Mouse (Mus musculus) hindbrain, embryonic 16.5 days (tissue): ENCODE measurements around the gene Spata25. TPM values are rescaled to one million over a fixed set of nuclear protein-coding genes. Genes with fewer than 3 reads are reported as not detected.

Source experiments
- ATAC-seq: fragments of 200-750 bp; cut with Nextera tagmentation; 2 replicates; pipeline ENCODE4 v1.8.0; 2017; ENCODE audit warnings: moderate TSS enrichment, moderate library complexity
- H3K27ac ChIP-seq: fragments of 300-500 bp; sonication (generic); 2 replicates; pipeline ENCODE4 v1.5.1; 2014; ENCODE audit warnings: low read depth, mild to moderate bottlenecking, control low read depth, low read length, moderate library complexity
- H3K27me3 ChIP-seq: fragments of 300-500 bp; sonication (generic); replicated peaks from 2 replicates; pipeline ENCODE4 v1.6.1; 2014; ENCODE audit warnings: low read length; ENCODE audit not compliant: control insufficient read depth, insufficient read depth
- H3K36me3 ChIP-seq: fragments of 300-500 bp; sonication (generic); 2 replicates; pipeline ENCODE4 v1.6.1; 2014; ENCODE audit warnings: mild to moderate bottlenecking, low read length, moderate library complexity, mixed read lengths; ENCODE audit not compliant: control insufficient read depth, insufficient read depth
- H3K4me1 ChIP-seq: fragments of 300-500 bp; sonication (generic); 2 replicates; pipeline ENCODE4 v1.6.1; 2014; ENCODE audit warnings: low read depth, low read length; ENCODE audit not compliant: control insufficient read depth, insufficient read depth
- H3K4me2 ChIP-seq: fragments of 300-500 bp; sonication (generic); 2 replicates; pipeline ENCODE4 v1.6.1; 2014; ENCODE audit warnings: mild to moderate bottlenecking, low read length, control low read depth, moderate library complexity
- H3K4me3 ChIP-seq: fragments of 300-500 bp; sonication (generic); 2 replicates; pipeline ENCODE4 v1.5.1; 2014; ENCODE audit warnings: mild to moderate bottlenecking, low read length, control low read depth, moderate library complexity
- H3K9ac ChIP-seq: fragments of 300-500 bp; sonication (generic); 2 replicates; pipeline ENCODE4 v1.6.1; 2014; ENCODE audit warnings: low read depth, mild to moderate bottlenecking, control low read depth, low read length, moderate library complexity
- H3K9me3 ChIP-seq: fragments of 300-500 bp; sonication (generic); 2 replicates; pipeline ENCODE4 v1.6.1; 2014; ENCODE audit warnings: mild to moderate bottlenecking, low read length, moderate library complexity; ENCODE audit not compliant: control insufficient read depth
- WGBS: fragments of 180-500 bp; shearing (Covaris S2); extraction: QIAGEN DNeasy Blood & Tissue Kit; methylation state at CpG from one replicate; pipeline ENCODE4 v1.1.7; 2014; 5-methylcytosine and 5-hydroxymethylcytosine counted together
- polyA plus RNA-seq: library from polyadenylated mRNA; unstranded; fragments of >200 nt; fragmentation: Nextera tagmentation; extraction: Ambion mirVana; gene quantifications from 2 replicates; pipeline ENCODE4 v1.2.1, GENCODE M21; 2015

The Spata25 gene
- polyA plus RNA-seq, 1 experiment from 2014 or later, result not detected

DNA sequence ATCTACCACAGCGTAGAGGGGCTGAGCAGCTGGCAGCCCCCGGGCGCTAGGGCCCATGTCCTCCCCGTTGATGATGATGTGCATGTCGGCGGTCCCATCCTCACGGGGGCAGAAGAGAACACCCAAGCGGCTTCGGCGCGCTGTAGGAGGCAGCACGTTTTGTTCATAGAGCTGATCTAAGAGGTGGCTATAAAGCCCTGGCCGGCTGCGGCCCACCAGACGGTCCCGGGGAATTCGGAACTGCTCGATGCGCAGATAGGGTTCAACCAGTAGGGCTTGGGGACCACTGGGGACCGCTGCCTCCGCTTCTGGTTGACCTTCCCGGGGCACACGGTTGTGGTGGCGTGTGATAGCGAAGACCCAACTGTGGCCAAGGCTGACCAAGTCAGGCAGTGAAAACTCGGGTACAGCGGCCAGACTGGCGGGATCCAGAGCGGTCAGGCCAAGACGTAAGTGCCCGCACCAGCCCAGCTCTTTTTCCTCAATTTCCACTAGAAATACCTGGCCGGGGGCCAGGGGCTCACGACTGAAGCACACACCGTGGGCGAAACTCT is 4.5 kb upstream of the Spata25 start, which contains the start of gene Ctsa:
Ctsa (plus strand) TSS at position 126 of the 554 bp plus-strand sequence.
- H3K9me3 ChIP-seq, result no peaks in the 10 kb centered on the region
- WGBS, result 1% methylated on average over 33 of the region's 35 CpGs
- H3K27me3 ChIP-seq, result no peaks in the 10 kb centered on the region
- peak; percentile 63 for ATAC-seq
- H3K27ac ChIP-seq, result peak within 1 kb of the TSS; percentile 78
- peak within 1 kb of the TSS; percentile 69 for H3K4me3 ChIP-seq
- peak within 1 kb of the TSS; percentile 99 for H3K4me2 ChIP-seq
- H3K36me3 ChIP-seq, result peaks cover 2% of the 10 kb centered on the region
- H3K9ac ChIP-seq, result peak within 1 kb of the TSS; percentile 79
- H3K4me1 ChIP-seq, result peaks cover 17% of the 10 kb centered on the region

DNA sequence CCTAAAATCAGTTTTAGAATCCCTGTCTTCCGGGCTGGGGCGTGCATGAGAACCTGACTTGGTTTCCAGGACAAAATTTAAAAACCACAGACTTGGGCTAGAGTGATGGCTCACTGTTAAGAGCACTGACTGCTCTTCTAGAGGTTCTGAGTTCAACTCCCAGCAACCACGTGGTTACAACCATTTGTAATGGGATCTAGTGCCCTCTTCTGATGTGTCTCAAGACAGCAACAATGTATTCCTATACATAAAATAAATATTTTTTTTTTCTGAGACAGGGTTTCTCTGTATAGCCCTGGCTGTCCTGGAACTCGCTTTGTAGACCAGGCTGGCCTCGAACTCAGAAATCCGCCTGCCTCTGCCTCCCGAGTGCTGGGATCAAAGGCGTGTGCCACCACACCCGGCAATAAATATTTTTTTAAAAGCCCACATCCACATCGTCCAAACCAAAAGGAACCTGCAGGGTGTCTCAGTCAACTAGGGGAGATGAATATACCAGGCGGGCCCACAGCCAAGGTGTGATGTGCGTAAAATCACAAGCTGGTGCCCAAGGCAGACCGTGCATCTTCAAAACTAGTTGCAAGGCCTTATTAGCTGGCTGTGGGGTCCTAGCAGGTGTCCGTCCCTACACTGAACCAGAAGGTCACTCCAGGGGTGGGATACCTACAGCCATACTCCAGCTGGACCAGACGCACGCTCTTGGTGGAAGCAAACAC is 3.9 kb upstream of the Spata25 start:
- no peak; the same call in 1 of the 2 replicates for ATAC-seq
- H3K27ac ChIP-seq, result peak overlapping the region; percentile 78
- no peaks in the 10 kb centered on the region for H3K27me3 ChIP-seq
- H3K36me3 ChIP-seq, result peaks cover 7% of the 10 kb centered on the region
- H3K4me1 ChIP-seq, result peaks cover 17% of the 10 kb centered on the region
- 57% methylated on average over 16 of the region's 16 CpGs for WGBS
- H3K9me3 ChIP-seq, result no peaks in the 10 kb centered on the region
- peak overlapping the region; percentile 99 for H3K4me2 ChIP-seq
- H3K9ac ChIP-seq, result peak overlapping the region; percentile 79
- peak overlapping the region; percentile 69 for H3K4me3 ChIP-seq

DNA sequence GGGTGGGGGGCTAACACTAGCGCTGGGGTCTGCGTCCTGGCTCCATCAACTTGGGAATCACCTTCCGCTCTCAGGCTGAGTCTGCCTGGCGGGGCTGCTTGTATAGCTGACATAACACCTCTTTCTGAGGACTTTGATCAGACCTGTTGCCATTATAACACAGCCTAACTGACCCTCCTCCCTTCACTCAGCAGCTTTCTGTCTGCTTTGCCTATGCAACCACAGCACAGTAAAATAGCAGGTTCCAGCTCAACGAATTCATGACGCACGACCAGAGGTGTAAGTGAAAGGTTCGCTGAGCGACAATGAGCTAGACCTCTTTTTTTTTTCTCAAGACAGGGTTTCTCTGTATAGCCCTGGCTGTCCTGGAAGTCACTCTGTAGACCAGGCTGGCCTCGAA is 2.7 kb upstream of the Spata25 start:
- Histone ChIP-seq H3K9me3 (no peaks in the 10 kb centered on the region), H3K9ac (no peak overlapping the region), H3K27ac (no peak overlapping the region), H3K27me3 (no peaks in the 10 kb centered on the region), H3K36me3 (peaks cover 8% of the 10 kb centered on the region), H3K4me3 (no peak overlapping the region), H3K4me1 (peaks cover 17% of the 10 kb centered on the region), H3K4me2 (no peak overlapping the region)
- WGBS, result 89% methylated on average over 10 of the region's 10 CpGs
- no peak for ATAC-seq

DNA sequence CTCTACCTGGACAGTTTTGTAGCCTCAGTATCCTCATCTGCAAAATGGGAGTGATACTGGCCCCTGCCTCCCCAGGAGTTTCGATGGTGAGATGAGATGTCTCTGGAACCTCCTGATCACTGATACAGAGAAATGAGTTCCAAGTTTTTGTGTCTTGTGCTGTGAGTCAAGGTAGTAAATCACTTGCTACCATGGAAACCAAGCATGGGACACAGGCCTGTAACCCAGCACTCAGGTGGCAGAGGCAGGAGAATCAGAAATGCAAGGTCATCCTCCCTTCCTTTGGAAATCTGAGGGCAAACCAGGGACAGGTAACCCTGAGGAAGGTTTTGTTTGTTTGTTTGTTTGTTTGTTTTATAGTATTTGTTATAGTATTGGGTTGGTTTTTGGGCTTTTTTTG is 753 bp upstream of the Spata25 start:
- H3K36me3 ChIP-seq, result peaks cover 20% of the 10 kb centered on the region
- no peaks in the 10 kb centered on the region for H3K27me3 ChIP-seq
- H3K9me3 ChIP-seq, result no peaks in the 10 kb centered on the region
- 100% methylated on average over 1 of the region's 1 CpGs for WGBS
- no peak overlapping the region for H3K4me3 ChIP-seq
- H3K27ac ChIP-seq, result no peak overlapping the region
- H3K4me1 ChIP-seq, result peaks cover 8% of the 10 kb centered on the region
- H3K4me2 ChIP-seq, result no peak overlapping the region
- H3K9ac ChIP-seq, result no peak overlapping the region
- no peak for ATAC-seq

DNA sequence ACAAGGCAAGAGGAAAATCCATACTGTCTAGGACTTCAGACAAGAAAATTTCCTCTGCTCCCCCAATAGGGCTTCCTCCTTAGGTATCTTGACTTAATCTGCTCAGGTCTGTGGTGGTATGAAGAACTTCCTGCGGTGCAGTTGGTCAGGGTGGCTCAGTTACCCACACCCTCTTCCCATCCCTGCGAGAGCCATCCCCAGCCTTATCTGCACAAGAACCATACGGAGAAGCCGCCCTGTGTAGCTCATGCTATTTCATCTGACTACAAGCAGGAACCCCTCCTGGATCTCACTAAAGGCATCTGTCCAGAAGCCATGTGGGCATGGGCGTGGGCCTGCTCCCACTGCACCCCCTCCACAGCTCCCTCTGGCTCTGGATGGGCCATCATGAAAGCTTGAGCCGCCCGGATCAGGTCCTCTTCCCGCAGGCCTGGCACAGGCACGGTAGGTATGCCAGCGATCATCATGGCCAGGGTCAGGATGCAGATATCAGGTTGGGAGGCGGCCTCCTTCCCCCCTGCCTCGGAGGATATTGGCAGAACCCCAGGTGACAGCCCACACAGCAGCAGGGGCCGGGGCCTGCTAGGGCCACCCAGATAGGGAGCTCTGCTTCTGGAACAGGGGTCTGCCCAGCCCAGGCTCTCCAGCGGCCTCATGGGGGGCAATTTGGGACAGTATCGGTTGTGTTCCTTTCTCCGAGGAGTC is 1.0 kb downstream of the Spata25 start:
- Histone ChIP-seq H3K27me3 (no peaks in the 10 kb centered on the region), H3K4me2 (no peak overlapping the region), H3K4me1 (peaks cover 7% of the 10 kb centered on the region), H3K9ac (no peak overlapping the region), H3K4me3 (no peak overlapping the region), H3K9me3 (no peaks in the 10 kb centered on the region), H3K36me3 (peaks cover 20% of the 10 kb centered on the region), H3K27ac (no peak overlapping the region)
- ATAC-seq, result no peak
- 85% methylated on average over 16 of the region's 16 CpGs for WGBS

DNA sequence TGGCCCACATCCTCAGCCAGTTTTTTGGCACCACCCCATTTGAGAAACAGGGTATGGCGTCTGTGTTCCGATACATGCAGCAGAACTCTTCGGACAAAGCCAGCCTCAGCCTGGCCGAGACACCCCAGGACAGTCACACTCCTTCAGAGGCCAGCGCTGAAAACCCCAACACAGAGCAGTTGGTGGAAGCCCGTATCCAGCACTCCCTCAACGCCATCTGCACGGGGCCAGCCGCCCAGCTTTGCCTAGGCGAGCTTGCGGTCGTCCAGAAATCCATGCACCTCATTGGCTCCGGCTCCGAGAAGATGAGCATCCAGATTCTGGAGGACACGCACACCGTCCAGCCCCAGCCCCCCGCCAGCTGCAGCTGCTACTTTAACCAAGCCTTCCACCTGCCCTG is 2.8 kb downstream of the Spata25 start:
- H3K4me1 ChIP-seq, result peaks cover 9% of the 10 kb centered on the region
- 94% methylated on average over 17 of the region's 17 CpGs for WGBS
- H3K27me3 ChIP-seq, result no peaks in the 10 kb centered on the region
- no peak overlapping the region for H3K9ac ChIP-seq
- H3K9me3 ChIP-seq, result no peaks in the 10 kb centered on the region
- no peak for ATAC-seq
- H3K27ac ChIP-seq, result no peak overlapping the region
- peaks cover 23% of the 10 kb centered on the region for H3K36me3 ChIP-seq
- no peak overlapping the region for H3K4me2 ChIP-seq
- no peak overlapping the region for H3K4me3 ChIP-seq

DNA sequence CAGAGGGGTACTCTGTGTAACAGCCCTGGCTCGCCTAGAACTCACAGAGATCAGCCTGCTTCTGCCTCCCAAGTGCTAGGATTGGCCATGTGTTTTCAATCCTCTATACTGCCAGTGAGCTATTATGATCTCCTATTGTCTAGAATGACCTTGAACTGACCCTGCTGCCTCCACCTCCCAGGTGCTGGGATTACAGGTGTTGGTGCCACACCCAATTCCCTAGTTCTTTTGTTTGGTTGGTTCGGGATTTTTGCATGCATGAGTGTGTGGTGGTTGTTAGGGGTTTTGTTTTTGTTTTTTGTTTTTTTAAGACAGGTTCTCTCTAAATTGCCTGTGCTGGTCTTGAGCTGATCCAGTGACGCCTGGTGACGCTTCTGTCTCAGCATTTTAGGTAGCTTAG is 4.4 kb downstream of the Spata25 start:
- no peak for ATAC-seq
- H3K27me3 ChIP-seq, result no peaks in the 10 kb centered on the region
- H3K9ac ChIP-seq, result no peak overlapping the region
- no peak overlapping the region for H3K4me3 ChIP-seq
- H3K9me3 ChIP-seq, result no peaks in the 10 kb centered on the region
- peak overlapping the region; percentile 67 for H3K4me2 ChIP-seq
- H3K4me1 ChIP-seq, result peaks cover 9% of the 10 kb centered on the region
- no peak overlapping the region for H3K27ac ChIP-seq
- 93% methylated on average over 4 of the region's 4 CpGs for WGBS
- H3K36me3 ChIP-seq, result peaks cover 23% of the 10 kb centered on the region

DNA sequence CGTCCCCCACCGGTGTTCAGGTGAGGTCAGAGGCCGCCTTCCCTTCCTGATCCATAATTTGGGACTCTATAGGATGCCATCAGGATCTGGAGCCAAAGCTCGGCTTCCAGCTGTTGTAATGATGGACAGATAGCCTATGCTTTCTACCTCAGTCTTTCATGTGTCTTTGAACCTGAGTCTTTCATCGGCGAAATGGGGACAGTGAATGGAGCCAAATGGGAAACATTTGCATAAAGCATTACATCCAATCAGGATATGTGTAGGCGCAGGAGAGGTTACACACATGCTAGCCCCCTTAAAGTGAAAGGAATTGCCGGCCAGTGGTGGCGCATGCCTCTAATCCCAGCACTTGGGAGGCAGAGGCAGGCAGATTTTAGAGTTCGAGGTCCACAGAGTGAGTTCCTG is 5.2 kb downstream of the Spata25 start:
- Histone ChIP-seq H3K27ac (peak overlapping the region; percentile 95), H3K9me3 (no peaks in the 10 kb centered on the region), H3K9ac (peak overlapping the region; percentile 86), H3K4me2 (peak overlapping the region; percentile 67), H3K4me3 (peak overlapping the region; percentile 83), H3K36me3 (peaks cover 23% of the 10 kb centered on the region), H3K27me3 (no peaks in the 10 kb centered on the region), H3K4me1 (peaks cover 9% of the 10 kb centered on the region)
- peak; percentile 46 for ATAC-seq
- 3% methylated on average over 10 of the region's 10 CpGs for WGBS

DNA sequence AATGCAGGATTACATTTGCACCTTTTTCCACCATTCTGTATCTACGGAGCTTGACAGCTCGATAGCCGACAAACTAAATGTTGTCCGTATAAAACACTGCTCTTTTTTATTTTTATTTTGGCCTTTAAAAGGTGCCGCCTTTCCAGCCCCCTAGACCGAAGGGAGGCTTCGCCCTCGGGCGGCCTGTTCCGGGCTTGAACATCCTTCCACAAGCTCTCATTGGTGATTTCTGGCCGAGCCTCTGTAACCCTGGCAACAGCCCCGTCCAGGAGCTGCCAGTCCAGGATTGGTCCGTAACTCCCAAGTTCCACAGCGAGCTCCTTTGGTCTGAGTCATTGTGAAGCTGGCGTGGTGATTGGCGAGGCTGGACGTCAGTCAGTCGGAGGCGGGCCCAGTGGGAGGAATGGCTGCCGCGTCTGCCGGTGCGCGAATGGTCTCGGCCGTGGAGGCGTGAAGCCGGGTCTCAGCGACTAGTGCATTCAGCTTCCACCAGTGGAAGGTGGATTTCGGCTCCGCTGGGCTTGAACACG is 5.6 kb downstream of the Spata25 start, which contains the start of gene Zswim1:
Zswim1 (plus strand) TSS at position 51 of the 530 bp plus-strand sequence.
- Histone ChIP-seq H3K4me2 (peak within 1 kb of the TSS; percentile 67), H3K9ac (peak within 1 kb of the TSS; percentile 86), H3K27me3 (no peaks in the 10 kb centered on the region), H3K9me3 (no peaks in the 10 kb centered on the region), H3K4me3 (peak within 1 kb of the TSS; percentile 83), H3K36me3 (peaks cover 20% of the 10 kb centered on the region), H3K27ac (peak within 1 kb of the TSS; percentile 95), H3K4me1 (peaks cover 9% of the 10 kb centered on the region)
- WGBS, result under 1% methylated on average over 32 of the region's 32 CpGs
- ATAC-seq, result peak; percentile 100
